Mouse (Mus musculus): ENCODE data around the gene Twsg1.

Twsg1 gene

DNA sequence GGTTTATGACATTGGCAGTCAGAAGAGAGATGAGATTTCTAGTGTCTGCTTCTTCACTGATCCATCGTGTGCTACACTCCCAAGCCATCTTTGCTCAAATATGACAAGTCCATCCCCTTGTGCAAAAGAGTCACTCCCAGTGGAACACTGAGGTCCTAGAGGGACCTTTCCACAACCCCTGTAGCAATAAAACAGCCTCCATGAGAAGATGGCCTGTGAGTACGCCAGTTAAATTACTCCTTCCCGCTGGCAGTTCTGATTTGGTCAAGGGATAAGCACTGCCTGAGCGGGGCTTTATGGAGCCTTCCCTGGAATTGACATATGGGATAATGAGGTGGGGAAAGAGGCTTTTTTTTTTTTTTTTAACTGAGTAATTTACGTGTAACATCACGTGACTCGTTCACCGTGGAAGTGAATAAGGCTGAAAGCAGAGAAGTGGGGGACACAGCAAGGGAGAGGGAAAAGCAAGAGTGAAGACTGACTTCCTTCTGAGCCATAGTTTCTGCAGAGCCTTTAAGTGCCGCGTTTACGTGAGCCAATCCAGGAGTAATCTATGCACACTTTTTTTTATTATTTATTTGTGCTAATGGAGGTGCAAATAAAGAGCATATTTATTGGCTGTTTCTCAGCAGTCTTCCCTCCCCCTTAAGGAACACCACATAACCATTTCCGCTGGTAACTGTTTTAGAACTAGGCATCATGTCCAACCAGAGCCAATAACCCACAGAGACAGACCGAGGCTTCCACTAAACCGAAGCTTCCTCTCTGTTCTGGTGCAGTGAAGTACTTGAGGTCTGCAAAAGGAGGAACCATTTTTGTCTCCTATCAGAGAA lies 65.1 kb downstream of the Twsg1 start, which contains the start of gene Ralbp1:
Gene Ralbp1, minus strand, starts transcription at position 102 of the 833 bp plus-strand sequence.
- peak in 1 of 2 experiments; percentile 22 for DNase-seq

DNA sequence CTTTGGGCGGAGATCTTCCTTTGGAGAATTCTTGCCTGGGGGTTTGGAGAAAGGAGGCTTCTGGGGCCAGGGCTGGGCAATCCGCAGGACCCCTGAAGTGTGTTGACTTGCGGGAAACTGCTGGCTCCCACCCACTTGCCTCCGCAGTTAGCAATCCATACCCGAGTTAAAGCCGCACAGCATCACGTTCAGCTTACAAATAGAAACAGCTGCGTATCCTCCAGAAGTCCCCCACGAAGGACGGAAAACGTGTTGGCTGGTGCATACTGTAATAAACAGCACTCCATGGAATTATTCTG lies 65.7 kb downstream of the Twsg1 start:
- DNase-seq, result no peak

DNA sequence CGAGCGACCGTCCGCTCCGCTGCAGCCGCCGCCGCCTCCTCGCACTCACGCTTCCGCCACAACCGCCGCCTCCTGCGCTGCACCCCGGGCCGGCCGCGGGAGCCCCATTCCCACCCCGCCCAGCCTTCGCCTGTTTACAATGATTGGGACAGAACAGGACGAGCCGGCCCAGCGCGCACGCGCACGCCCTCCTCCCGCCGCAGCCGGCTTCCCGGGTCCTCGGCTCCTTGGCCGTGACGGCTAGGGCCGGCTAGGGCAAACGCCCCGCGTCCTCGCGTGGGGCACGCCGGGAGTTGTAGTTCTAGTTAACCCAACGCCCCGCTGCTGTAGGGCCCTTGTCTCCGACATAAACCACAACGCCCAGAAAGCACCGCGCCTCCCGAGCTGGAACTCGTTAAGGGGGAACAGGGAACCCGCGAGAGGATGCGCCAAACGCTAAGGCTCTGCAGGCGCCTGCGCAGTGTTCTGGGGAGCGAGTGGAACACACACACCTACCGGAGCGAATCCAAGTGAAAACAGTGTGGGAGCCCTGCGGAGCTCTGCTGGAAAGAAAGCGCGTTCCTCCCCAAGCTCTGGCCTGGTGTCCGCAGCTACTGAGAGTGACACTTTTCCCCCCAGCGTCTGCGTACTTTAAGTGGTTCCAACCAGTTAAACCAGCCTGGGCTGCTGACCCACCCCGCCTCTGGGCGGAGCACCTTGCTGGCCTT lies 66.2 kb downstream of the Twsg1 start:
- DNase-seq, result peak; percentile 99

DNA sequence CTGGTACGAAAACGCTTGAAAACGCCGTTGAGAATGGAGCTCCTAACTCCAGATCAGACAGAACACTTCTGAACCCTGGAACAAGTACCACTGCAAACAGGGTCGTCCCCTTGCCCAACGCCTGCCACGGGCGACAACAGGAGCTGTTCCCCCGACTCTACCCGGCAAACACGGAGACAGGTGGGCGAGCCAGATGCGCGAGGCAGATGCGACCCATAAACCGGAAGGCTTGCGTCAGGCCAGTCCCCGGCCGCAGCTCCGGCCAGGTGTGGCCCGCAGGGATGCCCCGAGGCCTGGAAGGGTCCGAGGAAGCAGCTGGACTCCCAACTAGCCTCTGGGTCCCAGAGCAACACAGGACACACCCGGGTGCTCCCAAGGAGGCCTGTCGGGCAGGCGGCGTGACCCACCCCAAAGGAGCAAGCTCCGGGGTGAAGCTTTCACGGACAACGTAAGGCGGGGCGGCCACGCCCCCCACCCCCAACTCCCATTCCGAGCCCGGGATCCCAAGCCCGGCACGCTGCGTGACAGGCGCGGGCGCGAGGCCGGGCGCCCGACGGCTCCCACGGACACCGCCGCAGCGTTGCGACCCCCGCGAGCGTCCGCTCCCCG lies 66.9 kb downstream of the Twsg1 start:
- peak in 1 of 2 experiments; percentile 52 for DNase-seq

DNA sequence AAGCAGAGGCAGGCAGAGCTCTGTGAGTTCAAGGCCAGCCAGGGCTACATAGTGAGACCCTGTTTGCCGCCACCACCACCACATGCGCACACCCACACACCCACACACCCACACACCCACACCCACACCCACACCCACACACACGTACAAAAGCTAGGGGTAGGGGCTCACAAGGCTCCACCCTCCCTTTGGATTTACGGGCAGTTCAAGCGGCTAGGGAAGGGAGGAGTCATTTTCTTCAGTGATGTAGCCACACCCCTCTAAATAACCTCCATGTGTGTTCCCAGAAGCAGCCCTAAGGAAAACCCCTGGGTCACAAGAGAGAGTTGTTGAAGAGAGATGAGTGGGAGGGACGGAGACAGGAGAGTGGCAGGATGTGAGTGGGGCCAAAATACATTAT lies 74.0 kb downstream of the Twsg1 start:
- no peak for DNase-seq

DNA sequence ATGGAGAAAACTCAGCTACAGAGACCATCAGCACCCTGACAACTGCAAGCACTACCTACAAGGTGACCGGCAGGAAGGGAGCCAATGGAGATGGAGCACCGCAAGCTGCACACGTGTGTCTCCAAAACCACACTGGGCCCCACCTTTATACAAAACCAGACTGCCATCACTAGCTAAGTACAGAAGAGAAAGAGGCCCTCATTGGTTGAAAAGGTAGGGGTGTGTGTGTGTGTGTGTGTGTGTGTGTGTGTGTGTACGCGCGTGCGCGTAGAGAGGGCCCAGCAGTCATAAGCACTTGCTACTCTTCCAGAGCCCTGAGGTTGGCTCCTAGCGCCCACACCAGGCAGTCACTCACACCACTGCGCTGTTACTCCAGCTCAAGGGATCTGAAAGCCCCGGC lies 77.2 kb downstream of the Twsg1 start:
- DNase-seq, result no peak

DNA sequence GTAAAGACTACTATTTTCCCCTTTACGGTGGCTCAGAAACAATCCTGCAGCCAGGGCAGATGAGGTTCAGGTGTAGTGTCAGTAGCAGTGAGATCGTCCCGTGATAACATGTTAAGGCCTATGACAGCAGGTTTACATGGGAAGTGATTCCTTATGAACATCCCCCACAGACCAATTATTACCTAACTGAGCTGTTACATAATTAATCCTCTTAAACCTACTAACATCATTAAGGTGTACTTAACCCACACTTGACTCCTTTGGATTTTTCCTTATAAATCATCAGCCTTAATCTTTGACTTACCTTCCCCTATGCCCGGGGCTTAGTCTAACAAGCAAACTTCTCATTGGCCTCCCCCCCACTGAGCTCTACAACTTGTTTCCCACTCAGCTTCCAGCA lies 77.9 kb downstream of the Twsg1 start:
- no peak for DNase-seq

DNA sequence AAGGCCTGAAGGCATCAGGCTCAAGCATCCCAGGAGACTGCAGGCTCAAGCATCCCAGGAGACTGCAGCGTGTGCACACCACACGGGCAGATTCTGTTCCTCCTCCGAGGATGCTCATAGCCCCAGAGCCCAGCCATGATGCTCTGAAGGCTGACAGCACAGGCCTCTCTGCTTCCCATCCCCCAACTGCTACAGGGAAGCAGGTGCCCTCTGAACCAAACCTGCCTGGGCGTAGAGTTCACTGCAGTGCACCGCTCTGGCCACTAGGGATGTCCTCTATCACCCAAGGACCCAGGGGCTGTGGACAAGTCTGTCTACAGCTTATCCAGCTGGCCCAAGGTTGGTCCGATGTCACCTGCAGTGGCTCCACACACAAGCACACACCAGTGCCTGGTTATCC lies 78.4 kb downstream of the Twsg1 start:
- peak; percentile 43 to 61 for DNase-seq

DNA sequence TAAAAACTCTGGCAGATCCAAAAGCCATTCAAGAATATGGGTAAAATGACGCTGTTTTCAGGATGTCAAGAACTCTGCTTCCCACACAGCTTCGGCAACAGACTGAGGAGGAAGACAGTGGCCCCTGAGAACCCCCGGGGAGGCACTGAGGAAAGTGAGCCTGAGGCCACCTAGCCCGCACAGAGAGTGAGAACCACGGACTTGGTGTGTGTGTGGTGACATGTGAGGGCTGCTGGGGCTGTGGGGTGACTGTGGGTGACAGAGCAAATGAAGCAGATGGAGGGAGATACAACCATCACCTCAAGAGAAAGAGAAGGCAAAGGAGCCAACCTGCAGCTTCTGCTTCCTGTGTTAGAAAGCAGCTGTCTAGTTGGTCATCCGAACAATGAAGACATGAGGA lies 79.0 kb downstream of the Twsg1 start:
- DNase-seq, result no peak
